Mouse (Mus musculus) layer of hippocampus, adult 9-10 months (tissue): ENCODE results near the gene Evl.

ENCODE experiments used
- DNase-seq: peaks from one replicate; pipeline ENCODE4 v3.0.0; 2022; ENCODE audit warnings: low spot score

Evl gene

DNA sequence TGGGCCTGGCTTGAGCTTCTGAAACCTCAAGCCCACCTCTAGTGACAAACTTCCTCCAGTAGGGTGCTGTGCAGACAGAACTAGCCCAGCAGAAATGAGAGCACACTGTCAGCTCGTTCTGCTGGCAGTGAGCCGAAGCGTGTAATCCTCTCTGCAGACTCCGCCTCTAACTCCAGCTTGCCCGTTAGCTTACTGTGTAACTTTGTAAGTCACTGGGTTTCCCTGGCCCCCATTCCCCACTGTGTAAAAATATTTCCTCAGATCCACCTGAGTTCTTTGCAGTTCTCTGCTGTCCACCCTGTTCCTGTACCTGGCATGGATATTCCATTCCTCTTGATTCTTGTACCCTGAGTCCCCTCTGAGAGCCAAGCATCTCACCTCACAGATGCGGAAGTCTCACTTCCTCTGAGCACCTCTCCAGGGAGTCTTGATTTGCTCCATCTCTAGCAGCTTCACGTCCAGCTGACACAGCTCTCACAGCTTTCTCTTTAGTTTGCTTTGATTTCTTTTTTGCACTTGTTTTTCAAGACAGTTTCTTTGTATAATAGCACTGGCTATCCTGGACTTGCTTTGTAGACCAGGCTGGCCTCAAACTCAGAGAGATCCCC is 96.6 kb downstream of the Evl start:
- DNase-seq = no peak

DNA sequence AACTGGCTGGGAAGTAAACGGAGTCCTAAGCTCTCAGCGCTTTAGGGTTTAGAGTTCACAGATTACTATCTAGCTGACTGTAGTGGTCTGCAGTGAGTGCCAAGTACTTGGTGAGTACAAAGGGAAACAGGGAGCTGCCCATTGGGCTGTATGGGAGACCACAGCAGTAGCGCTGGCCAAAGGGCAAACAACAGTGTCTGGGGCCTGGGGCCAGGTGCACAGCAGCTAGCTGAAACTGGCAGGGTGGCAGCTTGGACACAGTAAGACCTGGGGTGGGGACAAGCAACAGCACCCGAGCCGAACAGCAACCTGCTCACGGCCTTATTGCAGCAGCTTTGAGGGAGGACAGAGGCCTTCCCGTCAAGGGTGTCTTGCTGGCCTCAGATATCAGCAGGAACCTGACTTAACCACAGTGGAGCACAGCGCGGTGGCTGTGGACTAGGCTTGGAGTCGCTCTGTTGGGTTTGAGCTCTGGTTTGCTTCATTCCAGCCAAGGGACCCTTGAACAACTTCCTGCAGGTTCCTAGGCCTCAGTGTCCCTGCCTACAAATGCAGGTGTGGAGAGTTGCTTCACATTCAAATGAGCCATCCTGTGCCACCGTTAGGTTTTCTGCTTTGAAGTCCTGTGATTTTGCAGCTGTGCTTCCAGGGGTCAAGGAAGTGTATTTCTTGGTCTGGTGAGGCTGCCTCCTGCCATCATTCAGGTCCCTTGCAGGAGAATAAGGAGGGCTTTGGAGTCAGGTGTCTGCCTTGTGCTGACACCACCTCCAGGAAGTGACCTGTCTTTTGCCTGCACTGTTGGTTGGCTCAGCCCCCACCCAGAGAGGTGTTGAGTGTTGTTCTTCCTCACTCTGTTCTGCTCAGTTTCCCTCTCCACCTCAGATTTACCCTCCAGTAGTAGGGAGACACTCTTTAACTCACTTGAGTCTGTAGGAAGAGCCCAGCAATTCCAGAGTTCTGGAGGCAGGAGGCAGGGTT is 99.1 kb downstream of the Evl start:
- no peak for DNase-seq

GRCm38 (mm10) chr12:108657350-108657749 is 102.8 kb downstream of the Evl start:
- no peak for DNase-seq

DNA sequence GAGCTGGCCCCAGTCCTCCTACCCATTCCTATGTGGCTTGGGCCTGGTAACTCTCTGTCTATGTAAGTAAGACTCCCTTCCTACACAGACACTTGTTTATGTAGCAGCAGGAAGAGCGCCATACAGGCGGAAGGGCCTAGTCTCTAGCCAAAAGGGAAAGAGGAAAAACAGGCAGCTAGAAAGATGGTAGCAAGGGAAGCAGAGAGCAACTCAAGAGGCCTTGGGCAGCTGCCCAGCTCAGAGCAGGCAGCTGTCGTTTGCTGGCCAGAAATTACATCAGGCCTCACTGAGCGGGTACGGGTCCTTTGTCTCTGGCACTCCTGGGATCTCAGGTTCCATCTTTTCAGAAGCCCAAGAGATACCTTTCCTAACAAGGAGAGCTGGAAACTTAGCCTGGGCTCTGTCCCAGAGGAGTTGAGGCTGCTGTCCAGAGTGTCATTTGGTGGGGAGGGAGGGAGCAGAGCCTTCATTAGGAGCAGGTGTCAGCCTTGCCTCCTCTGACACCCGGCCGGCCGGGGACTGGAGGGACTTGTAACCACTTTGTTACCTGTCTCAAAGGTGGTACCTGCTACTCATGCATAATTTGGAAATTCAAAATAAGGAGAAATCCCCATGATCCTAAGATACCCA is 114.2 kb downstream of the Evl start:
- DNase-seq = no peak

DNA sequence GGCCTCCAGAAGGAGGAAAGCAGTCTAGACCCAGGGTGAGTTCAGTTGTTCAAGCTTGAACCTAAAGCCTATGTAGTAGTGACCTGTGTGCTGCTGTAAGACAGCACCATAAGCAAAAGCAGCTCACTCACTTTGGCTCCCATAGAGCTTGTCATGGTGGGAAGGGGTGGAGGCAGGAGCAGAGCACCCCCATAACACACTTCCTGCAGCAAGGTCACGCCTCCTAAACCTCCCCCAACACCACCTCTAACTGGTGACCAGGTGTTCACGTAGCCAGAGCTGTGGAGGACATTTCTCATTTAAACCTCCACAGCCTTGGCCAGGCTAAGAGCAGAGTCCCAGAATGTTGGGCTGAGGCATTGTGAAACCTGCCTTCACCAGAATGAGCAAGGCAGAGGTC is 117.0 kb downstream of the Evl start:
- no peak for DNase-seq

- no peak for DNase-seq
These were observed 118.4 kb downstream of the Evl start for GRCm38 (mm10) chr12:108672908-108673307.

DNA sequence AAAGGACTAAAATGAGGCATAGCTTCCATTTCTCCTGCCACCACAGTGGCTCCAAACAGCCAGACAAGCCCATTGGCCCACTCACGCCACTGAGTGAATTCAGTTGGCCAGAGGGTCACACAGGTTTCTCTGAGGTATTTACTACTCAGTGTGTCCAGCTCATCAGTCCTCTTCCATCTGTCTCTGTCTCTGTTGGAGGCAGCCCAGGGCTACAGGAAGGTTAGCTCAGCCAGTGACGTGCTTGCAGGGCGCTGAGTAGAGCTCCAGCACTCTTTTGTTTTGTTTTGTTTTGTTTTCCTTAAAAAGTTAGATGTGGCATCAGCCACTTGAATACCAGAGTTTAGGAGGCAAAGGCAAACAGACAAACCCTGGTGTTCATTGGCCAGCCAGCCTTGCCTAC is 119.0 kb downstream of the Evl start:
- DNase-seq = no peak

- DNase-seq = no peak
These were observed 120.0 kb downstream of the Evl start for GRCm38 (mm10) chr12:108674502-108674901.

- DNase-seq = no peak
These were observed 120.4 kb downstream of the Evl start for GRCm38 (mm10) chr12:108674916-108675315.

- no peak for DNase-seq
These were observed 121.3 kb downstream of the Evl start for GRCm38 (mm10) chr12:108675614-108676401.

- DNase-seq = no peak
These were observed 122.6 kb downstream of the Evl start for GRCm38 (mm10) chr12:108677116-108677515.

GRCm38 (mm10) chr12:108678366-108678765 is 123.8 kb downstream of the Evl start:
- no peak for DNase-seq

GRCm38 (mm10) chr12:108680861-108681260 is 126.3 kb downstream of the Evl start:
- no peak for DNase-seq

DNA sequence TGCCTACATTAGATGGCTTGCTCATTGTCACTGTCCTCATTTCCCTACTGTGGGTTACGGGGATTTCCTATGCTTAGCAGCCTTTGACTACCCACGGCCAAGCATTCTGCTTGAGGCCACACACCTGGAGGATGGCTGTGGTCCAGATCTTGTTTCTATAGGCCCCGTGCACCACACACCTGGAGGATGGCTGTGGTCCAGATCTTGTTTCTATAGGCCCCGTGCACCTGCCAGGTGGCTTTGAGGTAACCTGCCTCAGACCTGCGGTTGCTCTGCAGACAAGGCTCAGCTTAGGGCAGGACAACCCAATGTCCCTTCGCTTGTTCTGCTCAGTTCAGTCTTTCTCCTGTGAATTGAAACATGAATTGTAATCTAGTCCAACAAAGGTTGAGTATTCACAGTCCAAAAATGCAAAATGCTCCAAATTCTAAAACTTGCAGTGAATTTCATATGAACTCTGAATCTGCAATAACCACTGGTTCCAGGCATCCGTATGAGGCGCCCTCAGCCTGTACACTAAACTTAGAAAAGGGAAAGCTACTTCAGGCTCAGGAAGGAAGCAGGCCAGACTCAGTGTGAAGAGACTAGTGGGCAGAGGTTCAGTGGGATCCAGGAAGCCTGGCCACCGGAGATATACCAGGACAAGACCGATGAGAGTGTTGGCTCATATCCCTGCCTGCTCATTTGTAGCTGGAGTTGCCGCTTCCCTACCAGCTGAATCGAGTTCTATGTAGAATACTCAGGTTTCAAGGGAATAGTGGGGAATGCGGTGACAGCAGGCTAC is 127.9 kb downstream of the Evl start:
- no peak for DNase-seq

DNA sequence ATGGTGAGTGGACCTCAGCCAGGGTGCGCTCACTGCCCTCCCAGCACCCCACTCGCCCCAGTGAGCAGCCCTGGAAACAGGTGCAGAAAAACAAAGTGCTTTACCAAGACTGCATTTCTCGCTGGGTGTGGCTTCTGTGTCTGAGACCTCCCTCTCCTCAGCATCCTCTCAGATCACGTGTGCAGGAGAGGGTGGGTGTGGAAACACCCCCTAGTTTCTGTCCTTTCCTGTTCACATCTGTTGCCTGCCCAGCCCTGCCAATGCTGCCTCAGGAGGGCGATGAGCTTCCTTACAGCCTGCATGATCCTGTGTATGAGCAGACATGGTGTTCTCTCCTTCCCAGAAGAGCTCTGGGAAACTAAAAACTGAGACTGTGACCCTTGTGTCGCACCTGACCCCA is 131.9 kb downstream of the Evl start:
- DNase-seq = no peak

- no peak for DNase-seq
These were observed 132.4 kb downstream of the Evl start for GRCm38 (mm10) chr12:108686926-108687325.

DNA sequence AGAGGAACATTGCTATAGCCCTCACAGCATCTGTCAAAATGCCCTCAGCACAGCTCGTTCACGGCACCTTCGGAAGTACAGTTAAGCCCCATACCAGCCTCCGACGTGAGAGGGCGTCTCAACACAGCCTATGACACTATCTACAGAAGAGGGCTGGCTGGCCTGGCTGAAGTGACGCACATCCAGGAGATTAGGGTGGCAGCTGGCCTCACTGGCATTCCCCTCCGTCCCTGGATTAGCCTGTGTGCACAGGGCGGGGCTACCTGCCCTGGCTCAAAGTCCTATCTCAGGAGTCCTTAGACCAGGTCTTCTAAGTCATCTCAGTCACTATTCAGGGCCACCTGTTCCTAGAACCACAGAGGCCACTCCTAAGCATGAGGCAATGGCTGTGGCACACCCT is 134.6 kb downstream of the Evl start:
- DNase-seq = no peak

DNA sequence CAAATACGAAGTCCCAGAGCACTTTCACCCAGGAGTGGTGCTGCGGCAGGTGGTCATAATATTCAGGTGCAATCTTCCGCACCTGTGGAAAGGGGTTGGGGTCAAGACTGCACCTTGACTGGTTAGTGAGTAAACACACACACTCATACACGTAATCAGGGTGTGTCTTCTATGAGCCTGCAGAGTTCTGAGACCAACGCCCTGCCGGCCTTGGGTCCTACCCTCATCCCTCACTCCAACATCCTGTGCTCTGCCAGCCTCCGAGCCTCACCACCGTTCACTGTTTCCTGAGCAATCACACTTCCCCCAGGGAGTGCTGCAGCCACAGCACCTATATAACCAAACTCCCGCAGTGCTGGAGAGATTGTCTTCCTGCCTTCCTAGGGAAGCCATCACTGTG is 136.0 kb downstream of the Evl start:
- no peak for DNase-seq

DNA sequence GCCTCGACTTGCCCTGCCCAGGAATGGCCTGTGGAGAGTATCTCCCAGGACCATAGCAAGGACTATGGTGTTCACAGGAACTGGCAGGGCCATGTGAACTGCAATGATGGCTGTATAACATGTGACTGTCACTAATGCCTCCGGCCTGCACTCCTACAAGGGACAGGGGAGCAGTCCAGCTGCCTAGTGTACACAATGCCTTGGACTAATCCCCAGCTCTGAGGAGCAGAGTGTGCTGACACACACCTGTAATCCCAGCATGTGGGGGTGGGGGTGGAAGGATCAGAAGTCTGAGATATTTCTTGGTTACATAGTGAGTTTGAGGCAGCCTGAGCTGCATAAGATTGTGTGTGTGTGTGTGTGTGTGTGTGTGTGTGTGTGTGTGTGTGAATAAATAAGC is 139.1 kb downstream of the Evl start:
- DNase-seq = no peak

DNA sequence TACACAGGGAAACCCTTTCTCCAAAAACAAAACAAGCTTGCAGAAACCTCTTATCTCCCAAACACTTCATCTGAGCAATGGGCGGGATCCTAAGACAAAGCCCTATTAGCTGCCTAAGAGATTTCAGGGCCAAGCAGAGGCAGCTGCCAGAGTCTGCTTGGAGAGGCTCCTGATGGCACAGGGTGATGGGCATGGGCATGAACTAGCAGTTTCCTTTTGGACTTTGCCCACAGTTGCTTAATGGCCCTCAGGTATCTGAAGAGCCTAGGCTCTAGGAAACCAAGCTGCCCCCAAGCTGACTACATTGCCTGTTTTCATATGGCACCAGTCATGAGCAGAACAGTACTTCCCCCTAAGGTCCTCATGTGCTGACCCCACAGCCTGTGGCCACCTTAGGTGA is 139.7 kb downstream of the Evl start:
- no peak for DNase-seq

- no peak for DNase-seq
These were observed 144.4 kb downstream of the Evl start for GRCm38 (mm10) chr12:108698697-108699471.
